Mouse (Mus musculus) retina, postnatal 1 day (tissue): ENCODE measurements at regions not wholly inside any gene's neighbourhood (a gene's known extent, or its start where the extent isn't known, plus 50 kb on each side); places are given as distances from the start of the nearest gene placed in this dataset.

Source experiments
- DNase-seq: peaks from one replicate; pipeline ENCODE4 v3.0.0-alpha.2; 2012

DNA sequence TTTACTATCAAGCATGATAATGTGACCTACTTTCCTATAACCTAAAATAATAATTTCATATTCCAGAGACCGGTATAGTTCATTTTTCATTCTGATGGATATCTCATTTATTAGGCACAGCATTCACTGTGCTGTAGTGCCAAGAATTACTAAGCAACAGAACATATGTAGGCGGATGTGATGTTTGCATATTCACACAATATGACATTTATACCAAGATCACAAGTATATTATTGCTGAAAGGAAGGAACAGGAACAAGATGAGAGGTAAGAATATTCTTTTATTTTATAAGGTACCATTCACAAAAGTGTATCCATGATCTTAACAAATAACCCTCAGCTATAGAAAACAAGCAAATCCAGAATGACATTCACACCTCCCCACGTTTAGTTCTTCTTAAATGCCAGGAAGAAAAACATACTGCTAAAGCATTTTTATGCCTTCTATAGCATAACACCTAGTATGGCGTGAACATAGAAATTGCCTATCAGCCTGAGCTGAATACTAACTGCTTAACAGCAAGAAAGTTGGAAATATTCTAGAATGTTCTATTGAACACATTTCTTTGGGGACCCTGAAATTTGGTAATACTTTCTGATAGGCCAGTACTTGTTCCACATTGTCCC, 1062.8 kb upstream of the Acvr2a start:
- no peak for DNase-seq

GRCm38 (mm10) chr2:47755716-47756115, 1058.2 kb upstream of the Acvr2a start:
- DNase-seq: no peak

GRCm38 (mm10) chr2:47756248-47756647, 1057.7 kb upstream of the Acvr2a start:
- DNase-seq: no peak

DNA sequence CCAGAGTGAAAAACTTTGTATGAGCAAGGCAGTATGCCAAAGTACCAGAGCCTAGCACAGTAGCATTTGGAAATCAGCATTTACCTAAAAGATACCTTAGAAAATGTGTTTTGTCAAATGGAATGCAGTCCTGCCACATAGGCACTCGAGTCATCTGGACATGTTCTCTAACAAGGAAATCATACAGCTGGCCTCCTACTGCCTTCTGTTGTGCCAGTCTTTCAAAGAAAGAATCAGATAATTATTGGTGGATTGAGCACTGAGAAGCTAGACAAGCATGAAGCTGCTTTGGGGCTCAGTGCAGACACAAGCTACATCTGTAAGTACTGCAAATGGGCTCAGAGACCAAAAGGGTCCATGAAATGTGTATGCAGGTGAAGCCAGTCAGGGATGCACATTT, 1038.1 kb upstream of the Acvr2a start:
- DNase-seq: no peak

DNA sequence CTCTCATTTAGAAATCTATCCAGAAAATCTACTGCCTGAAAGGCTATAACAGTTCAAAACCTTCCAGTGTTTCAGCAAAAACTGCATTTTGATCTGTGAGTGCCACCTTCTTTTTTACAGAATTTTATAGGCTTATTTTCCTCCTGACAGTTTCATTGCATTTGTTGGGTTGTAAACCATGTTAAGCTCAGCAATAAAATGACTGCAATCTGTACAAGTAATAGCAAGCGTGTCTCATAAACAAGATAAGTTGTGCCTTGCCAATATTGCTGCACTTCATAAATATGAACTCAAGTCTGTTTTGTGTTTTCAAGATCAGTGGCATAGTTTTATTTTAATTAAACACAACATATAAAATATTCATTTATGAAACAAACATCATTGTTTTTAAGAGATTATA, 1036.9 kb upstream of the Acvr2a start:
- no peak for DNase-seq

GRCm38 (mm10) chr2:47785848-47786247, 1028.1 kb upstream of the Acvr2a start:
- peak; percentile 56 for DNase-seq

GRCm38 (mm10) chr2:47822746-47823271, 991.1 kb upstream of the Acvr2a start:
- no peak for DNase-seq

DNA sequence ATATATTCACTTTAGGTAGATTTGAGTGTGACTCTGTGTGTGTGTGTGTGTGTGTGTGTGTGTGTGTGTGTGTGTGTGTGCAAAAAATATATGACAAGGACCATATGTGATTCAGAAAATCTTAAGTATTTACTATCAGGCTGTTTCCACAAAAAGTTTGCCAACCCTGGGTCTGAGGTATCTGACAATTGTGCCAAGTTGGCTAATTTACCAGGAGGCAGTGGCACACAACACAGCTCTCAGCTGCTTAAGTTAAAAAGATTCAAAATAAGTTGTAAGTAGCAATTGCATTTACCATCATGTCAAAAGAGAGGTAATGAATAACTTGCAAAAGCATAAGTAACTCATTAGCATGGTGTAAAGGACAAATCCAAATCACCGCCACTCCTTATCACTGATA, 981.4 kb upstream of the Acvr2a start:
- DNase-seq: no peak

DNA sequence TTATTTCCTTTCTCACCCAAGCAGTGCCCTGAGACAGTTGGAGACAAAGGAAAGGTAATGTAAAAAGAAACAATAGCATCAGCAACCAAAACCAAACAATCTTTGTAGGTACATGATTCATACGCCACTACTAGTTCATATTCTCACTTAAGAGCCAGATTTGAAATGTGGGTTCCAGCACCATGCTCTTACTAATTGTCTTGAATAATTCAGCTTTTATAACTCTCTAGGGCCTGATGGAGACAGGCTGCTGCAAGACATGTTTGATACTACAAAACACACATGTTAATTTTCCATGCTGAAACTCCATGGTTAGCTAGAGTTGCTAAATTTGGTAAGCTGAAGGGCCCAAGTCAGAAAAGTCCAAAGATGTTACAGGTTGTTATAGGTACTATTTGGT, 980.4 kb upstream of the Acvr2a start:
- DNase-seq: no peak

DNA sequence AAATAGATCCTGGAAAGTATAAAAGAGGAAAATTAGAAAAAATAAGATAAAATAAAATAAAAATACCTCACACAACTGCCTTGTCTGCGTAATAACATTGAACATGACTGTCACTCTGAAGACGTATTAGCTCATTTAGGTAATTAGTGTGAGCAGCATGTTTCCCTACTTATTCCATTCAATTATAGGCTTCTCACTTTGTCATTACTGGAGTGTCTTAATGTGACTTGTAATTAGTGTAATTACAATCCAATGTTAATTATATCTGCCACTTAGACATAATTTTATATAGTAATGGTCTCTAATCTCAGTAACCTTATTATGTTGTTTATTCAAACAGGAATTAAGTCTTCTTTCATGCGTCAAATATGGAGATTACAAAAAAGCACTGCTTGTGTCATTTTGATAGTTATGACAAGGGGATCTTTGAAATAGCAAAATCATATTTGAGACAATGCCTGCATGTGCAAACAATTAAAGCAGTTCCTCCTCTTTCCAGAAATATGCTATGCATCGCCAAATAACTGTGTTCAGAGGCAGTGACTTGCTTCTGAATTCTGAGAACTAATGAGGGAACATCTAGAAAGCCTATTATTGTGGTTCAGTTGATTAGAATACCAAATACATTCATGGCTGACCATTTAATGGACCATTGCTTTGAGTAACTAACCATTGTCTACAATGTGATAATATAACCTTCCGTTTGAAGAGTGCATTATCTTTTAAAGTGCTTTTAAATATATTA, 979.7 kb upstream of the Acvr2a start:
- DNase-seq: peak; percentile 82

GRCm38 (mm10) chr2:47857229-47857628, 956.7 kb upstream of the Acvr2a start:
- no peak for DNase-seq

- no peak for DNase-seq
Measured at GRCm38 (mm10) chr2:47862446-47862845, 951.5 kb upstream of the Acvr2a start.

DNA sequence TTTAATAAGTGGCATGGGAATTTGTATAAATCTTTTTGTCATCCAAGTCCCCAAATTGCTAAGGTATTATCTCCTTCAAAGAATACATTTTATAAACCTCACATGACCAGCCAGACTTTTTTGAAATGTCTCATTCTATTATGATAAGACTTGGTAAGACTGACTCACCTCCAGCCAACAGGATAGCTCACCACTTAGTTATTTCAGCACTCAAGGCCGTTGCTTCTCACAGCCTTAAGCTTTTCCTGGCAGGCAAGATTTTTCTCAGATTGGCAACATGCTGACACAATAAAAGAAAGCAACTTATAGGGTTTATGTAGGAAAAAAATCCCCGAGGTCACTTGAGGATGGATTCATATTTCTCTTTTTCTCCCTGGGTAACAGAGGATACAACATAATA, 935.9 kb upstream of the Acvr2a start:
- DNase-seq: no peak

GRCm38 (mm10) chr2:47879071-47879470, 934.8 kb upstream of the Acvr2a start:
- DNase-seq: no peak

DNA sequence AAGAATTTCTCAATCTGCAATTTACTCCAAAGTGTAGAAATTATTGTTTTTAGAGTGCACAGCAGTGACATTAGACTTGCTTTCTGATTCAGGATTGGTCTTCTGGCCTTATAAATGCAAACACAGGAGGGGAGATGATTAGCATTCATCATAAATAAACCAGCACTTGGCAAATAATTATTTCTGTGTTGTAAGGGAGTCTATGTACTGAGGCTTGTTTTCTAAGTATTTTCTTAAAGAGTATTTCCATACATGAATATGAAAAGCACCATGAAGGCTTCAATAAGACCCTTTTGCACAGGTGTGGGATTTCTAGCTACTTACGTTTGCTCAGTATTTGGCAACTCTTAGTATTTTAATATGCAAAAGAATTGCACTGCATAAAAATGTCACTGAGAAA, 934.1 kb upstream of the Acvr2a start:
- no peak for DNase-seq

GRCm38 (mm10) chr2:47888166-47888565, 925.7 kb upstream of the Acvr2a start:
- DNase-seq: no peak

DNA sequence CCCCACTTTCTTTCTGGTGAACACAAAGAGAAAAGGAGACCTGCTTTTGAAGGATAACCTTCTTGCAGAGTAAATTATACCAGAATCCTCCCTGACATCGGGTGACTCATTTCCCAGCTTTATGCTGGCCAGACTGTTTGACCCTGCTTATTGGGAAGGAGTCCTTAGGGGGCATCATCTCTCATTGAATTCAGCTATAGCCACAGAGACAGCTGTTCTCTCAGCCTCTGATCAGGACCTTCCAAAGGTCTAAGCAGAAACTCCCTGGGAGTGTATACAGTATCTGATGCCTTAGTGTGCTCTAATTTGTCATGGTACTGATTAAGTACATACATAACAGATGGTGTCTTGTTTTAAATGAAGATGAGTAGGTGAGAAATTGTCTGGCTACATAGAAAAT, 922.5 kb upstream of the Acvr2a start:
- no peak for DNase-seq

GRCm38 (mm10) chr2:47892879-47893278, 921.0 kb upstream of the Acvr2a start:
- DNase-seq: no peak

DNA sequence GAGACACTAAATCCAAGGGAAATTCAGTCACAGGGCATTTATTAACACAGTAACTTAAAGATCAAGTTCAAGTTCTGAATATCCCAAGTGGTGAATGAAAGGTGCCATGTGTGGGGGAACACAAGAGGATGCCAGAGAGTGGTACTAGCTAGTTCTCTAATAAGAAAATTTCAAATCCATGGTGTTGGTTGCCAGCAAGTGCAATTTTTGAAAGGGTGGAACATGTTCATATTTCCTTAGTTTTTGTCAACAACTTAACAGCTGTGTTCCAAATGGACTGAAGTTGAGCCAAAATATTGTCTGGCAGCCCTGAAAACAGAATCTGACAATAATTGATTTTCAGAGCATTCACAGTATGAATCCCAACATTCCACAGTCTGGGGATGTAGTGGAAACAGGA, 919.1 kb upstream of the Acvr2a start:
- no peak for DNase-seq

DNA sequence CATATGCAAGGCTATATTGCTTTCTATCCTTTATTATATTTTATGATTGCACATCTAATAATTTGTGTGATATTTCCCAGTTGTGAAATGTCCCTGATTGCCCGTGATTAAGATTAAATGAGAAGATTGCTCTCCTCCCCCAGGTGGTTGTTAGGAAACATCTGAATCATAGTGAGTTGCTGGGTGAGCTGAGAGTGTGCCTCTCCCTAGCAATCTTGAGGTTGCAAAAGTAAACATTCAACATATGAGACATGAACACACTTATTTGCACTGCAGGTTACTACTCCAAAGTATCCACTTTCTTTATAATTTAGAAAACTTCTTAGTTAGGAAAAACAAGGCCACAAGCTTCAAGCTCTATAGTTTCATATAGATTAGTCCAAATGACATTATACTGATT, 899.6 kb upstream of the Acvr2a start:
- DNase-seq: no peak

- no peak for DNase-seq
Measured at GRCm38 (mm10) chr2:47914986-47915485, 898.9 kb upstream of the Acvr2a start.

DNA sequence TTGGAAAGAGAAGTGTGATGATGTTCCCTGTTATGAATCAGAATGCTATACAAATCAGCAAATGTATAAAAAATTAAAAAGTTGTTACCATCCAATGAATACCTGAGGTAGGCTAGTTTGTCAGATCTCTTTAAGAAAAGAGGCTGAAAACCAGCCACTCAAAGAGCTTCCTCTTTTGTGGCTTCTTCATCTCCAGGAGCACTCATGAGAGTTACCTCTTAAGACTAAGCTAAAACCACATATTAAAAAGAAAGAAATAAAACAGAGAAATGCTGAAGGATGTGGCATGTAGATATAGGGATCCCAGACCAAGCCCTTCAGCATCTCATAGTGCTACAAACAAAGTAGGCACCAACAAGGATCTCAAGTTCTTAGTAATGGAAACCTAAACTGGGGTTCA, 890.9 kb upstream of the Acvr2a start:
- DNase-seq: no peak

DNA sequence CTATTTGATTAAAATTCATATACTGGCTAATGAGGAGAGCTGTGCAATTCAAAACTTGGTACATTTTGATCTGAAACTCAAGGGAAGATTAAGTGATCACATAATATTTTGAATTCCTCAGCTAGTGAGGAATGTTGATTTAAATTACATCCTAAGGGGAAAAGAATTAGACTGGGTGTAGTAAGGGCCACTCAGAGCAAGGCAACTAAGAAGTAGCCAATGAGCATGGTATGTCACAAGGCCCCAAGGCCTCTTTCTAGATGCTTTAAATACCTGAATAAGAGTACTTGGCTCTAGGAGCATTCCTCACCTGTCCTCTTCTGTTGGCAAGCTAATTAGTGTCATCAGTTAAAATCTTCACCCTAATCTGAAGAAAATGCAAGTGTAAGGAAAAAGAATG, 887.3 kb upstream of the Acvr2a start:
- no peak for DNase-seq

DNA sequence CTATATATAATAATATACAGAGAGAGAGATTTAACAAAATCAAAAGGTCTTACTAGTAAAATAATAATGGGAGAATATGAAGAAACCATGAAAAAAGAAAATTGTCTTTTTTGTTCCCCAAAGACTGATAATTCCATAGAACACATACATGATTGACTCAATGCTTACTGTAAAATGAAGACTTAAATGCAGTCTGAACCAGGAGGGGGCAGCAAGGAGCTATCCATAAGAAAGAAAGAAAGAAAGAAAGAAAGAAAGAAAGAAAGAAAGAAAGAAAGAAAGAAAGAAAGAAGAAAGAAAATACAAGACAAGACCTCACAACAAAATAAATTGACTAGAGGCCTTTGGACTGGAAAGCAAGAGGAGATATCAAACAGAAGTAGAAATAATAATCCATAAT, 868.8 kb upstream of the Acvr2a start:
- DNase-seq: no peak

- no peak for DNase-seq
Measured at GRCm38 (mm10) chr2:47991132-47991531, 822.8 kb upstream of the Acvr2a start.
